Mouse (Mus musculus) cortical plate, adult 2 months (tissue): ENCODE measurements at regions not wholly inside any gene's neighbourhood (a gene's known extent, or its start where the extent isn't known, plus 50 kb on each side); places are given as distances from the start of the nearest gene placed in this dataset.

Experiments used
- H3K27ac ChIP-seq: fragments of 200-500 bp; 2 replicates; pipeline ENCODE4 v1.5.1; 2012; ENCODE audit warnings: low read length, control low read depth, inconsistent platforms; ENCODE audit not compliant: insufficient read depth
- H3K4me1 ChIP-seq: fragments of 200-500 bp; 2 replicates; pipeline ENCODE4 v1.6.1; 2011; ENCODE audit warnings: low read length; ENCODE audit not compliant: control insufficient read depth, insufficient read depth
- H3K4me3 ChIP-seq: fragments of 200-500 bp; 2 replicates; pipeline ENCODE4 v1.5.1; 2011; ENCODE audit warnings: mild to moderate bottlenecking, low read length, control low read depth; ENCODE audit not compliant: insufficient read depth
- CTCF ChIP-seq: fragments of 200-500 bp; IDR thresholded peaks from 2 replicates; pipeline ENCODE4 v1.5.1; 2011; ENCODE audit warnings: mild to moderate bottlenecking, control low read depth, low read length; ENCODE audit not compliant: insufficient read depth; ENCODE audit errors: extremely low read depth
- POLR2A ChIP-seq: fragments of 200-500 bp; IDR thresholded peaks from 2 replicates; pipeline ENCODE4 v1.6.1; 2011; ENCODE audit warnings: mild to moderate bottlenecking, low read length, control low read depth; ENCODE audit not compliant: insufficient read depth; ENCODE audit errors: extremely low read depth

GRCm38 (mm10) chr10:70778596-70778995 is 122.8 kb upstream of the Phyhipl start:
- H3K4me3 ChIP-seq, result no peak overlapping the region
- 0 out of 2 replicates have a peak, but pooled peaks cover 2% of the 10 kb centered on the region for H3K4me1 ChIP-seq
- H3K27ac ChIP-seq, result no peak overlapping the region
- TF ChIP-seq POLR2A, result no peak
- no peak for TF ChIP-seq CTCF

- no peak overlapping the region for H3K27ac ChIP-seq
- H3K4me1 ChIP-seq, result 0 out of 2 replicates have a peak, but pooled peaks cover 2% of the 10 kb centered on the region
- no peak overlapping the region for H3K4me3 ChIP-seq
- TF ChIP-seq CTCF (no peak), POLR2A (no peak)
These were observed 118.8 kb upstream of the Phyhipl start for GRCm38 (mm10) chr10:70774571-70774970.

- TF ChIP-seq CTCF, result no peak
- no peak for TF ChIP-seq POLR2A
- no peaks in the 10 kb centered on the region for H3K4me1 ChIP-seq
- H3K4me3 ChIP-seq, result no peak overlapping the region
- H3K27ac ChIP-seq, result no peak overlapping the region
These were observed 118.4 kb upstream of the Phyhipl start for GRCm38 (mm10) chr10:70774159-70774558.

GRCm38 (mm10) chr10:70767461-70767860 is 111.7 kb upstream of the Phyhipl start:
- H3K4me3 ChIP-seq, result no peak overlapping the region
- no peaks in the 10 kb centered on the region for H3K4me1 ChIP-seq
- TF ChIP-seq POLR2A, result no peak
- no peak for TF ChIP-seq CTCF
- 0 out of 2 replicates have a peak overlapping the region, but pooled peaks have one; percentile 12 for H3K27ac ChIP-seq

DNA sequence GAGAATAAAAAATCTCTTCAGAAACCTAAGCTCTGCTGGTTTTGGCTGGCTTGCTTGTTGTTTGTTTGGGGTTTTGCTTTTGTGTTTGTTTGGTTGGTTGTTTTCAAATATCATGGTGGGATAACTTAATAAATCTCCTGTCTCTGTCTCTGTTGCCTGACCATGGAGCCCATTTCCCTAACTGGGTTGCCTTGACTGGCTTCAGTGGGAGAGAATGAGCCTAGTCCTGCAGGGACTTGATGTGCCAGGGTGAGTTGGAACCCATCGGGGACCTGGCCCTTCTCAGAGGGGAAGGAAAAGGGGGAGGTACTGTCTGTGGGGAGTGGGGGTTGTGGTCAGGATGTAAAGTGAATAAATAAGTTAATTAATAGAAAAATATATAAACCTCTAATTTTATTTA is 111.1 kb upstream of the Phyhipl start:
- 0 out of 2 replicates have a peak overlapping the region, but pooled peaks have one; percentile 43 for H3K27ac ChIP-seq
- no peak for TF ChIP-seq POLR2A

DNA sequence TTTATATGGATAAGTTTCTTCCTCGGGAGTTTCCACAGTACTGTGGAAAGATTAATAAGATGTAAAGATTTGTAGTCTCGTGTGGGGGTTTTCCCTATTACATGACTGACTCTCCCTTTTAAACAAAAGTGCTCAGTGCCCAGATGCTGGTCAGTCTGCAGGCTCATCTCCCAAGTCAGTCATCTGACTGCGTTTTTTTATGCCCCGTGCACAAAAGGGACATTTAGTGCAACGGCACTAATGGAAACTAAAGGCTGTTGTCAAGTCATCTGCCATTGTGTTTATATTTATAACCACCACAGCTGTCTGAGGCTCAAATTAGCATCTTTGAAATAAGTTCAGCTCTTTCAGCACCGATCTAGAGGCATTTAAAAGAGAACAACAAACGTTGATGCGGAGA is 110.7 kb upstream of the Phyhipl start:
- Histone ChIP-seq H3K4me1 (no peaks in the 10 kb centered on the region), H3K27ac (0 out of 2 replicates have a peak overlapping the region, but pooled peaks have one; percentile 43), H3K4me3 (no peak overlapping the region)
- TF ChIP-seq CTCF (no peak), POLR2A (no peak)

More for the DNA sequence above, 111.1 kb upstream of the Phyhipl start:
- no peaks in the 10 kb centered on the region for H3K4me1 ChIP-seq
- no peak overlapping the region for H3K4me3 ChIP-seq

GRCm38 (mm10) chr10:70763206-70763605 is 107.4 kb upstream of the Phyhipl start:
- Histone ChIP-seq H3K4me3 (no peak overlapping the region), H3K27ac (no peak overlapping the region), H3K4me1 (no peaks in the 10 kb centered on the region)
- TF ChIP-seq POLR2A (no peak), CTCF (no peak)

- Histone ChIP-seq H3K4me1 (no peaks in the 10 kb centered on the region), H3K27ac (no peak overlapping the region), H3K4me3 (no peak overlapping the region)
- no peak for TF ChIP-seq CTCF
- TF ChIP-seq POLR2A, result no peak
These were observed 103.9 kb upstream of the Phyhipl start for GRCm38 (mm10) chr10:70759686-70760085.

GRCm38 (mm10) chr10:70751771-70752170 is 96.0 kb upstream of the Phyhipl start:
- peaks cover 9% of the 10 kb centered on the region for H3K4me1 ChIP-seq
- no peak overlapping the region for H3K27ac ChIP-seq
- TF ChIP-seq POLR2A, result no peak
- TF ChIP-seq CTCF, result no peak
- H3K4me3 ChIP-seq, result no peak overlapping the region

- Histone ChIP-seq H3K27ac (no peak overlapping the region), H3K4me1 (peaks cover 9% of the 10 kb centered on the region), H3K4me3 (no peak overlapping the region)
- TF ChIP-seq POLR2A, result no peak
- TF ChIP-seq CTCF, result no peak
These were observed 94.8 kb upstream of the Phyhipl start for GRCm38 (mm10) chr10:70750356-70751145.

DNA sequence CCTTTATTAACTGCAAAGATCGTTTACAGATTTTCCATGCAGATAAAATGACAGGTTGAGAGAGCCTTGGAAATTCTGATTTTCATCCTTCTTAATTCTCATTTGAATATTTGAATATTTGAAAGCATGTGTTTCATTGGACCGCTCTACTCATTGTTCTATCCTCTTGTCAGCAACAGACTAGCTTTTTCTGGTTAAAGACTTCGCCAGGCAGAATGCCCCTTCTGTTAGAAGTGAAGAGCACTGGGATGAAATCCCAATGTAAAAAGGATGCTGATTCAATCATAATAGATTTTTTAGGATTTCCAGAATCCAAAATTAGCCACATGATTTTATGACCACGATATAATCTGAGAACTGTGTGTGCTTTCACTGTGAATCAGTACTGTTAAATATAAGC is 90.8 kb upstream of the Phyhipl start:
- TF ChIP-seq POLR2A (no peak), CTCF (no peak)

GRCm38 (mm10) chr10:70741909-70742308 is 86.1 kb upstream of the Phyhipl start:
- Histone ChIP-seq H3K27ac (no peak overlapping the region), H3K4me1 (no peaks in the 10 kb centered on the region; the same call in 1 of the 2 replicates), H3K4me3 (no peak overlapping the region)
- TF ChIP-seq POLR2A, result no peak
- no peak for TF ChIP-seq CTCF

More for the DNA sequence above, 90.8 kb upstream of the Phyhipl start:
- Histone ChIP-seq H3K4me1 (peaks cover 9% of the 10 kb centered on the region), H3K27ac (no peak overlapping the region), H3K4me3 (no peak overlapping the region)
